Comparison of ENCODE assay signal across 8 mouse cellular contexts in genomic region chr4:107178182-107178829, GRCm38 (mm10). TPM values are rescaled to one million over a fixed set of nuclear protein-coding genes. Genes with fewer than 3 reads are reported as not detected.
DNase-seq lines count a peak whose midpoint lies in the region; ATAC-seq and TF ChIP-seq lines count a peak whose summit lies in the region.

Tmem59 (plus strand) TSS chr4:107178399.

- DNase-seq in CD4-positive helper T cell, adult 2 months (ENCODE audit: low read depth, low spot score) = peak; percentile 97
- peak; percentile 87 for DNase-seq in brain, embryonic 18.5 days (ENCODE audit: low read depth, low spot score)
- peak; percentile 98 for DNase-seq in kidney, postnatal 0 days (ENCODE audit: low spot score)
- DNase-seq in liver, embryonic 11.5 days (ENCODE audit: low spot score) = peak; percentile 98
- peak; percentile 97 for DNase-seq in naive thymus-derived CD4-positive, alpha-beta T cell, adult 2 months (ENCODE audit: low read depth)

- H3K4me3 ChIP-seq in heart, embryonic 12.5 days = peak within 1 kb of the TSS; percentile 95
- peak within 1 kb of the TSS; percentile 92 for H3K4me3 ChIP-seq in kidney, postnatal 0 days (replicated peaks; ENCODE audit: low read depth, low read length)
- peak within 1 kb of the TSS; percentile 77 for H3K4me3 ChIP-seq in liver, embryonic 11.5 days (ENCODE audit: low read depth, low read length)
- H3K4me3 ChIP-seq in stomach, embryonic 14.5 days (ENCODE audit: low read depth, low read length) = peak within 1 kb of the TSS; percentile 99

- peak; percentile 84 for ATAC-seq in erythroid progenitor cell, adult 5-6 weeks (replicated peaks; ENCODE audit: low FRiP score, poor library complexity, severe bottlenecking)
- peak; percentile 94 for ATAC-seq in heart, embryonic 12.5 days (ENCODE audit: insufficient number of reproducible peaks, low FRiP score)
- ATAC-seq in kidney, postnatal 0 days (replicated peaks; ENCODE audit: low FRiP score, low read depth) = peak; percentile 96
- peak; percentile 90 for ATAC-seq in liver, embryonic 11.5 days (replicated peaks; ENCODE audit: low FRiP score)
- ATAC-seq in stomach, embryonic 14.5 days (ENCODE audit: insufficient number of reproducible peaks, insufficient read depth, low FRiP score, low read depth) = peak; percentile 94

- peaks cover 28% of the 10 kb centered on the region for H3K4me1 ChIP-seq in heart, embryonic 12.5 days (replicated peaks)
- peaks cover 9% of the 10 kb centered on the region; the same call in 1 of the 2 replicates for H3K4me1 ChIP-seq in kidney, postnatal 0 days (replicated peaks; ENCODE audit: insufficient read depth, low read length)
- H3K4me1 ChIP-seq in liver, embryonic 11.5 days (replicated peaks; ENCODE audit: control insufficient read depth, insufficient read depth, low read length) = peaks cover 42% of the 10 kb centered on the region
- peaks cover 23% of the 10 kb centered on the region for H3K4me1 ChIP-seq in stomach, embryonic 14.5 days (ENCODE audit: control insufficient read depth, insufficient read depth, low read length)

- H3K4me2 ChIP-seq in heart, embryonic 12.5 days = peak within 1 kb of the TSS; percentile 88
- H3K4me2 ChIP-seq in kidney, postnatal 0 days (ENCODE audit: low read length) = peak within 1 kb of the TSS; percentile 65
- peak within 1 kb of the TSS; percentile 78 for H3K4me2 ChIP-seq in liver, embryonic 11.5 days
- H3K4me2 ChIP-seq in stomach, embryonic 14.5 days (replicated peaks; ENCODE audit: low read depth, low read length) = peak within 1 kb of the TSS; percentile 72

- H3K27me3 ChIP-seq in heart, embryonic 12.5 days (replicated peaks) = no peaks in the 10 kb centered on the region
- H3K27me3 ChIP-seq in kidney, postnatal 0 days (ENCODE audit: insufficient read depth, low read length) = no peaks in the 10 kb centered on the region
- no peaks in the 10 kb centered on the region for H3K27me3 ChIP-seq in liver, embryonic 11.5 days (replicated peaks; ENCODE audit: control insufficient read depth, insufficient read depth, low read length)
- H3K27me3 ChIP-seq in stomach, embryonic 14.5 days (ENCODE audit: control insufficient read depth, insufficient read depth, low read length) = no peaks in the 10 kb centered on the region

- H3K9ac ChIP-seq in heart, embryonic 12.5 days = peak within 1 kb of the TSS; percentile 89
- peak within 1 kb of the TSS; percentile 76 for H3K9ac ChIP-seq in kidney, postnatal 0 days (ENCODE audit: low read depth, low read length)
- peak within 1 kb of the TSS; percentile 76 for H3K9ac ChIP-seq in liver, embryonic 11.5 days (ENCODE audit: low read depth, low read length)
- peak within 1 kb of the TSS; percentile 62 for H3K9ac ChIP-seq in stomach, embryonic 14.5 days (replicated peaks; ENCODE audit: low read depth, low read length)

- WGBS in heart, embryonic 12.5 days = under 1% methylated on average over 44 of the region's 49 CpGs
- WGBS in kidney, postnatal 0 days = under 1% methylated on average over 49 of the region's 49 CpGs
- under 1% methylated on average over 49 of the region's 49 CpGs for WGBS in liver, embryonic 11.5 days
- under 1% methylated on average over 49 of the region's 49 CpGs for WGBS in stomach, embryonic 14.5 days

- 0 out of 2 replicates have a peak, but pooled peaks have one; percentile 7 for TF ChIP-seq CTCF in kidney, postnatal 0 days (IDR thresholded peaks at IDR 0.05; ENCODE audit: low read depth)

- H3K27ac ChIP-seq in heart, embryonic 12.5 days (ENCODE audit: poor library complexity, severe bottlenecking) = peak within 1 kb of the TSS; percentile 98
- peak within 1 kb of the TSS; percentile 96 for H3K27ac ChIP-seq in kidney, postnatal 0 days
- peak within 1 kb of the TSS; percentile 99 for H3K27ac ChIP-seq in liver, embryonic 11.5 days (ENCODE audit: low read depth, low read length)
- peak within 1 kb of the TSS; percentile 96 for H3K27ac ChIP-seq in stomach, embryonic 14.5 days (ENCODE audit: low read length)

- H3K36me3 ChIP-seq in heart, embryonic 12.5 days = peaks cover 21% of the 10 kb centered on the region
- H3K36me3 ChIP-seq in kidney, postnatal 0 days (ENCODE audit: insufficient read depth, low read length) = 0 out of 2 replicates have a peak, but pooled peaks cover 2% of the 10 kb centered on the region
- peaks cover 3% of the 10 kb centered on the region; the same call in 1 of the 2 replicates for H3K36me3 ChIP-seq in liver, embryonic 11.5 days (ENCODE audit: control insufficient read depth, insufficient read depth, low read length)
- H3K36me3 ChIP-seq in stomach, embryonic 14.5 days (ENCODE audit: control insufficient read depth, insufficient read depth, low read length) = peaks cover 11% of the 10 kb centered on the region

- no peaks in the 10 kb centered on the region for H3K9me3 ChIP-seq in heart, embryonic 12.5 days (replicated peaks)
- no peaks in the 10 kb centered on the region for H3K9me3 ChIP-seq in kidney, postnatal 0 days (replicated peaks; ENCODE audit: low read length)
- H3K9me3 ChIP-seq in liver, embryonic 11.5 days (ENCODE audit: control insufficient read depth, low read length) = no peaks in the 10 kb centered on the region
- H3K9me3 ChIP-seq in stomach, embryonic 14.5 days (ENCODE audit: control insufficient read depth, low read depth, low read length) = no peaks in the 10 kb centered on the region

RNA-seq across cellular contexts. Expression of gene Tmem59, which starts in this region (rescaled TPM):
- 181 and 214 TPM in 2 replicates for total RNA-seq in erythroid progenitor cell, adult 5-6 weeks (2015; ENCODE audit: low replicate concordance)
- 134 and 191 TPM in 2 replicates for total RNA-seq in erythroid progenitor cell, adult 5-6 weeks (2017; ENCODE audit: low replicate concordance)
- 321 and 334 TPM in 2 replicates for polyA plus RNA-seq in heart, embryonic 12.5 days (2016; fragmentation: Nextera tagmentation; extraction: Ambion mirVana)
- polyA plus RNA-seq in kidney, postnatal 0 days (2015; fragmentation: Nextera tagmentation; extraction: Ambion mirVana) = 708 and 709 TPM in 2 replicates
- 221 and 223 TPM in 2 replicates for polyA plus RNA-seq in liver, embryonic 11.5 days (2014; fragmentation: Nextera tagmentation; extraction: Ambion mirVana)
- polyA plus RNA-seq in stomach, embryonic 14.5 days (2014; fragmentation: Nextera tagmentation; extraction: Ambion mirVana) = 384 and 395 TPM in 2 replicates

Comparison
In these comparisons a context has a peak if more than half of its experiments do, and no peak if none do; other contexts are left out.
1. Peak in every context shown above with its lines: DNase-seq, ATAC-seq, H3K4me3 ChIP-seq and H3K27ac ChIP-seq.